Mouse (Mus musculus) CD4-positive, CD25-positive, alpha-beta regulatory T cell, adult 4 months (primary cell): ENCODE measurements at regions not wholly inside any gene's neighbourhood (a gene's known extent, or its start where the extent isn't known, plus 50 kb on each side); places are given as distances from the start of the nearest gene placed in this dataset.

Source experiments
- ATAC-seq: one replicate; pipeline ENCODE4 v1.8.0; 2017

- no peak for ATAC-seq
Measured at GRCm38 (mm10) chr2:178842595-178842994, 412.3 kb downstream of the Cdh26 start.

- no peak for ATAC-seq
Measured at GRCm38 (mm10) chr2:178843458-178843857, 413.1 kb downstream of the Cdh26 start.

GRCm38 (mm10) chr2:178844561-178844960 lies 414.2 kb downstream of the Cdh26 start:
- no peak for ATAC-seq

GRCm38 (mm10) chr2:178850320-178850719 lies 420.0 kb downstream of the Cdh26 start:
- ATAC-seq: no peak

GRCm38 (mm10) chr2:178850769-178851168 lies 420.4 kb downstream of the Cdh26 start:
- ATAC-seq: no peak

- ATAC-seq: no peak
Measured at GRCm38 (mm10) chr2:178854012-178854411, 423.7 kb downstream of the Cdh26 start.

GRCm38 (mm10) chr2:178854760-178855159 lies 424.4 kb downstream of the Cdh26 start:
- ATAC-seq: no peak

GRCm38 (mm10) chr2:178862620-178863019 lies 432.3 kb downstream of the Cdh26 start:
- no peak for ATAC-seq

GRCm38 (mm10) chr2:178867086-178867485 lies 436.8 kb downstream of the Cdh26 start:
- no peak for ATAC-seq

GRCm38 (mm10) chr2:178869160-178869559 lies 438.8 kb downstream of the Cdh26 start:
- ATAC-seq: no peak

GRCm38 (mm10) chr2:178878436-178878835 lies 448.1 kb downstream of the Cdh26 start:
- no peak for ATAC-seq

GRCm38 (mm10) chr2:178885686-178886085 lies 455.4 kb downstream of the Cdh26 start:
- no peak for ATAC-seq

- ATAC-seq: no peak
Measured at GRCm38 (mm10) chr2:178888704-178889103, 458.4 kb downstream of the Cdh26 start.

- ATAC-seq: no peak
Measured at GRCm38 (mm10) chr2:178902397-178902796, 472.1 kb downstream of the Cdh26 start.

GRCm38 (mm10) chr2:178909325-178909724 lies 479.0 kb downstream of the Cdh26 start:
- no peak for ATAC-seq

- ATAC-seq: no peak
Measured at GRCm38 (mm10) chr2:178911646-178912045, 481.3 kb downstream of the Cdh26 start.

- no peak for ATAC-seq
Measured at GRCm38 (mm10) chr2:178916316-178917033, 486.1 kb downstream of the Cdh26 start.

GRCm38 (mm10) chr2:178924456-178925115 lies 494.3 kb downstream of the Cdh26 start:
- no peak for ATAC-seq

- ATAC-seq: no peak
Measured at GRCm38 (mm10) chr2:178927038-178927660, 496.8 kb downstream of the Cdh26 start.

GRCm38 (mm10) chr2:178929033-178929432 lies 498.7 kb downstream of the Cdh26 start:
- ATAC-seq: no peak

- ATAC-seq: no peak
Measured at GRCm38 (mm10) chr2:178930125-178930524, 499.8 kb downstream of the Cdh26 start.

GRCm38 (mm10) chr2:178948471-178948870 lies 493.8 kb upstream of the Cdh4 start:
- no peak for ATAC-seq

- ATAC-seq: no peak
Measured at GRCm38 (mm10) chr2:178949103-178949502, 493.1 kb upstream of the Cdh4 start.

GRCm38 (mm10) chr2:178950304-178950703 lies 491.9 kb upstream of the Cdh4 start:
- ATAC-seq: no peak
